Comparison of ENCODE assay signal across 27 mouse cellular contexts in genomic region chr7:99162462-99162861, GRCm38 (mm10). TPM values are rescaled to one million over a fixed set of nuclear protein-coding genes. Genes with fewer than 3 reads are reported as not detected.
DNase-seq lines count a peak whose midpoint lies in the region; ATAC-seq and TF ChIP-seq lines count a peak whose summit lies in the region.
"Had no signal": no experiment of that assay in that cellular context is flagged by ENCODE, and none has a peak within 500 bp of the region (broad histone marks: within the 10 kb centered on the region; RNA-seq: fewer than 3 reads in every experiment).

No protein-coding gene starts in this region.

- no peaks in the 10 kb centered on the region for H3K9me3 ChIP-seq in hindbrain, postnatal 0 days (ENCODE audit: low read length)
- no peaks in the 10 kb centered on the region for H3K9me3 ChIP-seq in hindbrain, embryonic 12.5 days (replicated peaks)
- H3K9me3 ChIP-seq in CH12.LX (replicated peaks; ENCODE audit: low read length) = no peaks in the 10 kb centered on the region
- H3K9me3 ChIP-seq in intestine, embryonic 15.5 days = no peaks in the 10 kb centered on the region
- no peaks in the 10 kb centered on the region for H3K9me3 ChIP-seq in forebrain, embryonic 16.5 days (ENCODE audit: control insufficient read depth, low read length)
- H3K9me3 ChIP-seq: embryonic facial prominence, embryonic 12.5 days; hindbrain, embryonic 10.5 days; limb, embryonic 13.5 days; midbrain, embryonic 15.5 days had no signal

- no peaks in the 10 kb centered on the region; the same call in 1 of the 2 replicates for H3K79me2 ChIP-seq in liver, adult 2 months (ENCODE audit: control insufficient read depth, insufficient read depth, low read length)
- H3K79me2 ChIP-seq in CH12.LX (replicated peaks; ENCODE audit: control insufficient read depth, extremely low read depth, insufficient read depth, poor library complexity, severe bottlenecking) = no peaks in the 10 kb centered on the region

- no peak overlapping the region for H3K4me2 ChIP-seq in hindbrain, postnatal 0 days (ENCODE audit: low read depth, low read length)
- H3K4me2 ChIP-seq in hindbrain, embryonic 12.5 days (replicated peaks) = no peak overlapping the region
- H3K4me2 ChIP-seq in CH12.LX (ENCODE audit: insufficient read depth, low read depth, poor library complexity, severe bottlenecking) = no peak overlapping the region
- H3K4me2 ChIP-seq in intestine, embryonic 15.5 days (replicated peaks) = no peak overlapping the region
- no peak overlapping the region for H3K4me2 ChIP-seq in forebrain, embryonic 16.5 days (ENCODE audit: low read length)
- H3K4me2 ChIP-seq: embryonic facial prominence, embryonic 12.5 days; limb, embryonic 13.5 days; midbrain, embryonic 15.5 days had no signal

- H3K27me3 ChIP-seq in hindbrain, postnatal 0 days (ENCODE audit: insufficient read depth, low read length) = no peaks in the 10 kb centered on the region
- no peaks in the 10 kb centered on the region for H3K27me3 ChIP-seq in hindbrain, embryonic 12.5 days
- no peaks in the 10 kb centered on the region for H3K27me3 ChIP-seq in liver, adult 2 months (ENCODE audit: control insufficient read depth, insufficient read depth, low read length)
- no peaks in the 10 kb centered on the region for H3K27me3 ChIP-seq in CH12.LX (replicated peaks)
- no peaks in the 10 kb centered on the region for H3K27me3 ChIP-seq in intestine, embryonic 15.5 days (replicated peaks)
- no peaks in the 10 kb centered on the region for H3K27me3 ChIP-seq in forebrain, embryonic 16.5 days (replicated peaks; ENCODE audit: control insufficient read depth, insufficient read depth, low read length)
- H3K27me3 ChIP-seq: embryonic facial prominence, embryonic 12.5 days; limb, embryonic 13.5 days; midbrain, embryonic 15.5 days had no signal

- no peak for TF ChIP-seq POLR2A in liver, adult 2 months (IDR thresholded peaks at IDR 0.05; ENCODE audit: extremely low read depth, insufficient read depth, low read length)
- no peak for TF ChIP-seq POLR2A in CH12.LX (IDR thresholded peaks at IDR 0.05; ENCODE audit: low read depth, low read length)

- 94% methylated on average over 7 of the region's 7 CpGs for WGBS in hindbrain, postnatal 0 days
- WGBS in hindbrain, embryonic 12.5 days = 90% methylated on average over 7 of the region's 7 CpGs
- 51% methylated on average over 7 of the region's 7 CpGs for WGBS in liver, adult 2 months
- WGBS in intestine, embryonic 15.5 days = 88% methylated on average over 7 of the region's 7 CpGs
- WGBS in forebrain, embryonic 16.5 days = 88% methylated on average over 7 of the region's 7 CpGs

- no peak overlapping the region for H3K27ac ChIP-seq in hindbrain, postnatal 0 days
- no peak overlapping the region for H3K27ac ChIP-seq in hindbrain, embryonic 12.5 days
- H3K27ac ChIP-seq in liver, adult 2 months (replicated peaks; ENCODE audit: insufficient read depth, low read depth, low read length) = peak overlapping the region; percentile 96
- no peak overlapping the region for H3K27ac ChIP-seq in CH12.LX (ENCODE audit: insufficient read depth, low read depth)
- H3K27ac ChIP-seq in intestine, embryonic 15.5 days = peak overlapping the region; percentile 66
- no peak overlapping the region for H3K27ac ChIP-seq in forebrain, embryonic 16.5 days (ENCODE audit: low read length)
- H3K27ac ChIP-seq: embryonic facial prominence, embryonic 12.5 days; limb, embryonic 13.5 days; macrophage; midbrain, embryonic 15.5 days had no signal

- no peaks in the 10 kb centered on the region for H3K4me1 ChIP-seq in hindbrain, postnatal 0 days (ENCODE audit: insufficient read depth, low read length)
- H3K4me1 ChIP-seq in hindbrain, embryonic 12.5 days = peaks cover 12% of the 10 kb centered on the region
- peaks cover 83% of the 10 kb centered on the region for H3K4me1 ChIP-seq in liver, adult 2 months (ENCODE audit: control insufficient read depth, insufficient read depth, low read length)
- peaks cover 3 to 19% of the 10 kb centered on the region in 2 experiments; a peak in 3 of 4 replicates for H3K4me1 ChIP-seq in CH12.LX (ENCODE audit: control insufficient read depth in 1 of 2, insufficient read depth in 2 of 2)
- H3K4me1 ChIP-seq in intestine, embryonic 15.5 days (replicated peaks) = peaks cover 38% of the 10 kb centered on the region
- H3K4me1 ChIP-seq in forebrain, embryonic 16.5 days (replicated peaks; ENCODE audit: control insufficient read depth, insufficient read depth, low read length) = no peaks in the 10 kb centered on the region
- H3K4me1 ChIP-seq: midbrain, embryonic 15.5 days had no signal

- no peak overlapping the region; the same call in 1 of the 2 replicates for H3K9ac ChIP-seq in hindbrain, postnatal 0 days (replicated peaks; ENCODE audit: low read length)
- no peak overlapping the region for H3K9ac ChIP-seq in hindbrain, embryonic 12.5 days
- peak overlapping the region; percentile 57 for H3K9ac ChIP-seq in liver, adult 2 months (ENCODE audit: low read depth, low read length)
- H3K9ac ChIP-seq in CH12.LX (ENCODE audit: insufficient read depth, low read depth) = no peak overlapping the region
- no peak overlapping the region for H3K9ac ChIP-seq in intestine, embryonic 15.5 days
- no peak overlapping the region for H3K9ac ChIP-seq in forebrain, embryonic 16.5 days (replicated peaks; ENCODE audit: low read depth, low read length)
- H3K9ac ChIP-seq: embryonic facial prominence, embryonic 12.5 days; limb, embryonic 13.5 days; midbrain, embryonic 15.5 days had no signal

- no peaks in the 10 kb centered on the region for H3K36me3 ChIP-seq in hindbrain, postnatal 0 days (ENCODE audit: insufficient read depth, low read length)
- H3K36me3 ChIP-seq in hindbrain, embryonic 12.5 days = no peaks in the 10 kb centered on the region
- H3K36me3 ChIP-seq in liver, adult 2 months (ENCODE audit: control insufficient read depth, insufficient read depth, low read length) = peaks cover 44% of the 10 kb centered on the region
- no peaks in the 10 kb centered on the region for H3K36me3 ChIP-seq in CH12.LX (replicated peaks in 1 of 2; ENCODE audit: control insufficient read depth in 1 of 2, insufficient read depth in 1 of 2, low read length in 1 of 2)
- no peaks in the 10 kb centered on the region for H3K36me3 ChIP-seq in intestine, embryonic 15.5 days
- H3K36me3 ChIP-seq in forebrain, embryonic 16.5 days (ENCODE audit: control insufficient read depth, insufficient read depth) = no peaks in the 10 kb centered on the region
- H3K36me3 ChIP-seq: embryonic facial prominence, embryonic 12.5 days; hindbrain, embryonic 10.5 days; limb, embryonic 13.5 days; midbrain, embryonic 15.5 days had no signal

- dilution Hi-C loops in CH12.LX (cut with MboI; ENCODE audit: extremely low pct_ligation_motif_present, extremely low pct_unique_long_range_greater_than_20kb, low sequenced_read_pairs) = no loop called here

- in situ Hi-C loops in CH12.LX (cut with MboI; ENCODE audit: low pct_ligation_motif_present, low pct_unique_long_range_greater_than_20kb, low sequenced_read_pairs) = no loop called here

- no peak overlapping the region for H3K4me3 ChIP-seq in hindbrain, postnatal 0 days (ENCODE audit: low read length)
- H3K4me3 ChIP-seq in hindbrain, embryonic 12.5 days = no peak overlapping the region
- no peak overlapping the region for H3K4me3 ChIP-seq in liver, adult 2 months (ENCODE audit: insufficient read depth, low read depth, low read length)
- no peak overlapping the region for H3K4me3 ChIP-seq in CH12.LX (replicated peaks in 1 of 3; ENCODE audit: low read depth in 2 of 3, low read length in 2 of 3, poor library complexity in 1 of 3)
- no peak overlapping the region for H3K4me3 ChIP-seq in intestine, embryonic 15.5 days (replicated peaks)
- no peak overlapping the region for H3K4me3 ChIP-seq in forebrain, embryonic 16.5 days (replicated peaks; ENCODE audit: low read length)
- H3K4me3 ChIP-seq: embryonic facial prominence, embryonic 12.5 days; hindbrain, embryonic 10.5 days; limb, embryonic 13.5 days; midbrain, embryonic 15.5 days had no signal

- 0 out of 2 replicates have a peak, but pooled peaks have one; percentile 10 for TF ChIP-seq CTCF in hindbrain, postnatal 0 days (IDR thresholded peaks at IDR 0.05; ENCODE audit: low read depth)
- TF ChIP-seq CTCF in liver, adult 2 months (IDR thresholded peaks at IDR 0.05; ENCODE audit: low read depth, low read length) = peak; percentile 20; the same call in 1 of the 2 replicates
- peak in 1 of 2 experiments; percentile 52; a peak in 2 of 4 replicates for TF ChIP-seq CTCF in CH12.LX (conservative IDR thresholded peaks at IDR 0.05 in 1 of 2, IDR thresholded peaks at IDR 0.05 in 1 of 2; ENCODE audit: low read depth in 2 of 2, low read length in 2 of 2)

- TF ChIP-seq RAD21 in CH12.LX (IDR thresholded peaks at IDR 0.05; ENCODE audit: low read depth, low read length) = peak; percentile 36

- TF ChIP-seq EP300 in CH12.LX (IDR thresholded peaks at IDR 0.05; ENCODE audit: low read length) = no peak

- DNase-seq in hindbrain, postnatal 0 days (ENCODE audit: low spot score) = no peak
- peak; percentile 53 for DNase-seq in liver, adult 2 months (ENCODE audit: extremely low read depth, low read depth, low spot score)
- DNase-seq in liver = no peak
- DNase-seq in CH12.LX (ENCODE audit: extremely low read depth) = no peak
- DNase-seq in cerebellum, adult 9-10 months = no peak
- DNase-seq: adrenal gland, adult 2 months; cerebellum, adult 8-10 months; cerebellum, postnatal 36 days; embryo, embryonic 11 days; heart, postnatal 14 days; kidney, adult 11 months; kidney, postnatal 10 days; layer of hippocampus, adult 9-11 months; lung, postnatal 10 days; right cerebral cortex, adult 18-20 months; thymus, adult 2 months; thymus, postnatal 36 days had no signal

- no peak for ATAC-seq in hindbrain, postnatal 0 days
- no peak for ATAC-seq in hindbrain, embryonic 12.5 days (ENCODE audit: low FRiP score)
- ATAC-seq in intestine, embryonic 15.5 days = no peak
- ATAC-seq in forebrain, embryonic 16.5 days = no peak
- ATAC-seq: forebrain, embryonic 14.5 days; hindbrain, embryonic 16.5 days; midbrain, embryonic 15.5 days had no signal

RNA-seq across cellular contexts. Expression of gene Dgat2, which starts 20.1 kb away (rescaled TPM):
- total RNA-seq in hindbrain, postnatal 0 days (2014; rRNA removed) = 37.8 TPM in 2 replicates
- polyA plus RNA-seq in hindbrain, postnatal 0 days (2015; fragmentation: Nextera tagmentation; extraction: Ambion mirVana) = 28.3 and 29.9 TPM in 2 replicates
- polyA plus RNA-seq in hindbrain, embryonic 12.5 days (2016; fragmentation: Nextera tagmentation; extraction: Ambion mirVana) = 11.6 and 12.8 TPM in 2 replicates
- total RNA-seq in liver, adult 2 months (2014; rRNA removed) = 464 and 499 TPM in 2 replicates
- polyA plus RNA-seq in liver, adult 2 months (2012; rRNA removed) = 610 and 703 TPM in 2 replicates
- total RNA-seq in CH12.LX (2012; rRNA removed) (1.2 and 1.7 TPM in 2 replicates), CH12.LX (2014; rRNA removed) (1.4 and 2.8 TPM in 2 replicates)
- polyA plus RNA-seq in CH12.LX (2012; ENCODE audit: insufficient read length, low read depth) = 1.4 and 1.6 TPM in 2 replicates
- 176 and 204 TPM in 2 replicates for polyA plus RNA-seq in intestine, embryonic 15.5 days (2015; fragmentation: Nextera tagmentation; extraction: Ambion mirVana)
- 16.1 and 18.5 TPM in 2 replicates for polyA plus RNA-seq in forebrain, embryonic 16.5 days (2015; fragmentation: Nextera tagmentation; extraction: Ambion mirVana)

RNA-seq across cellular contexts. Expression of gene Uvrag, which starts 21.5 kb away (rescaled TPM):
- total RNA-seq in hindbrain, postnatal 0 days (2014; rRNA removed) = 17.9 and 36.7 TPM in 2 replicates
- polyA plus RNA-seq in hindbrain, postnatal 0 days (2015; fragmentation: Nextera tagmentation; extraction: Ambion mirVana) = 16.5 and 17.1 TPM in 2 replicates
- 16.6 and 17.7 TPM in 2 replicates for polyA plus RNA-seq in hindbrain, embryonic 12.5 days (2016; fragmentation: Nextera tagmentation; extraction: Ambion mirVana)
- total RNA-seq in liver, adult 2 months (2014; rRNA removed) = 18.3 and 19.9 TPM in 2 replicates
- 11.4 and 12.2 TPM in 2 replicates for polyA plus RNA-seq in liver, adult 2 months (2012; rRNA removed)
- total RNA-seq in CH12.LX (2012; rRNA removed) (20.6 and 23.3 TPM in 2 replicates), CH12.LX (2014; rRNA removed) (37.5 and 39.1 TPM in 2 replicates)
- 47.4 and 61.6 TPM in 2 replicates for polyA plus RNA-seq in CH12.LX (2012; ENCODE audit: insufficient read length, low read depth)
- 20.5 and 20.9 TPM in 2 replicates for polyA plus RNA-seq in intestine, embryonic 15.5 days (2015; fragmentation: Nextera tagmentation; extraction: Ambion mirVana)
- polyA plus RNA-seq in forebrain, embryonic 16.5 days (2015; fragmentation: Nextera tagmentation; extraction: Ambion mirVana) = 18.3 and 19.4 TPM in 2 replicates

Comparison
In these comparisons a context has a peak if more than half of its experiments do, and no peak if none do; other contexts are left out.
1. H3K27ac ChIP-seq: peak in liver, adult 2 months (single experiment) and intestine, embryonic 15.5 days (single experiment); none in hindbrain, postnatal 0 days (single experiment), hindbrain, embryonic 12.5 days (single experiment), CH12.LX (single experiment) and forebrain, embryonic 16.5 days (single experiment).